Mouse (Mus musculus) embryonic facial prominence, embryonic 15.5 days (tissue): ENCODE data around the gene Gm4450. TPM values are rescaled to one million over a fixed set of nuclear protein-coding genes. Genes with fewer than 3 reads are reported as not detected.
A peak's percentile ranks its signal among the peaks of the same experiment; 100 is the strongest.
"Not testable (repeated sequence)": the region's sequence is repeated elsewhere in the genome, so short reads cannot be mapped to it uniquely, and the experiment has no call there.

Experiments used
- ATAC-seq: fragments of 200-750 bp; cut with Nextera tagmentation; 2 replicates; pipeline ENCODE4 v1.8.0; 2017; ENCODE audit warnings: low read depth, moderate TSS enrichment; ENCODE audit not compliant: insufficient number of reproducible peaks, low FRiP score, low TSS enrichment
- H3K27ac ChIP-seq: fragments of 300-500 bp; sonication (generic); replicated peaks from 2 replicates; pipeline ENCODE4 v1.5.1; 2015; ENCODE audit warnings: mild to moderate bottlenecking, inconsistent platforms
- H3K27me3 ChIP-seq: fragments of 300-500 bp; sonication (generic); 2 replicates; pipeline ENCODE4 v1.6.1; 2015; ENCODE audit warnings: inconsistent platforms
- H3K36me3 ChIP-seq: fragments of 300-500 bp; sonication (generic); 2 replicates; pipeline ENCODE4 v1.6.1; 2015; ENCODE audit warnings: mild to moderate bottlenecking, inconsistent platforms
- H3K4me1 ChIP-seq: fragments of 300-500 bp; sonication (generic); 2 replicates; pipeline ENCODE4 v1.6.1; 2015; ENCODE audit warnings: inconsistent platforms
- H3K4me2 ChIP-seq: fragments of 300-500 bp; sonication (generic); replicated peaks from 2 replicates; pipeline ENCODE4 v1.6.1; 2015; ENCODE audit warnings: mild to moderate bottlenecking, inconsistent platforms
- H3K4me3 ChIP-seq: fragments of 300-500 bp; sonication (generic); replicated peaks from 2 replicates; pipeline ENCODE4 v1.5.1; 2015; ENCODE audit warnings: mild to moderate bottlenecking, inconsistent platforms
- H3K9ac ChIP-seq: fragments of 300-500 bp; sonication (generic); 2 replicates; pipeline ENCODE4 v1.6.1; 2015; ENCODE audit warnings: inconsistent platforms
- H3K9me3 ChIP-seq: fragments of 300-500 bp; sonication (generic); replicated peaks from 2 replicates; pipeline ENCODE4 v1.6.1; 2016; ENCODE audit warnings: inconsistent platforms
- WGBS: fragments of 180-500 bp; shearing (Covaris S2); methylation state at CpG from one replicate; pipeline ENCODE4 v1.1.7; 2015; 5-methylcytosine and 5-hydroxymethylcytosine counted together
- polyA plus RNA-seq: library from polyadenylated mRNA; unstranded; fragments of >200 nt; fragmentation: Nextera tagmentation; extraction: Ambion mirVana; gene quantifications from 2 replicates; pipeline ENCODE4 v1.2.1, GENCODE M21; 2015

Gene Gm4450
- polyA plus RNA-seq, 1 experiment from 2014 or later = not detected

- no peaks in the 10 kb centered on the region for H3K9me3 ChIP-seq
- whole genome bisulfite sequencing = 81% methylated on average over 5 of the region's 5 CpGs
- peaks cover 6% of the 10 kb centered on the region; the same call in 1 of the 2 replicates for H3K4me1 ChIP-seq
- no peaks in the 10 kb centered on the region for H3K36me3 ChIP-seq
- no peak overlapping the region for H3K4me3 ChIP-seq
- ATAC-seq = no peak
- no peak overlapping the region for H3K4me2 ChIP-seq
- H3K27ac ChIP-seq = no peak overlapping the region
- no peak overlapping the region for H3K9ac ChIP-seq
- no peaks in the 10 kb centered on the region for H3K27me3 ChIP-seq
These were observed 40.3 kb downstream of the Gm4450 start for GRCm38 (mm10) chr3:98416426-98417250.

DNA sequence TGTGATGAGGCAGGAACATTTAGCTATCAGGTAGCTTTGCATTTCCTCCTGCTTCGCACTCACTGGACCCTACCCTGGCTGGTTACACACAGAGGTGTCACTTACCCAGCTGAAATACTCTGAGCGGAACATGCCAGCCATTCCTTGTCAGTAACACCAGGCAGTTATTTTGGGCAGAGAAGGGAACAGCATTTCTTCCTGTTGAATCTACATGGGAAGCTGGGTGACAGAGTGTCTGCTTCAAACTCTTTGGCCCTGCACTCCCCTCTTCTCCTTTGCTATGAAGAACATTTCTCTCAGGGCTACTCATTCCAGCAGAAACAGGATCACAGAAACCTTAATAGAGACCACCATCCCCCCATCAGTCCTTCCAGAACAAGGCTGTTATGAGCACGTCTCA lies 42.6 kb downstream of the Gm4450 start:
- Histone ChIP-seq H3K4me1 (peaks cover 6% of the 10 kb centered on the region; the same call in 1 of the 2 replicates), H3K27me3 (no peaks in the 10 kb centered on the region), H3K4me3 (no peak overlapping the region), H3K36me3 (no peaks in the 10 kb centered on the region), H3K9me3 (no peaks in the 10 kb centered on the region), H3K9ac (no peak overlapping the region), H3K27ac (no peak overlapping the region), H3K4me2 (no peak overlapping the region)
- 77% methylated on average over 3 of the region's 3 CpGs for WGBS
- ATAC-seq = no peak

GRCm38 (mm10) chr3:98413733-98414132 lies 43.2 kb downstream of the Gm4450 start:
- 77% methylated on average over 2 of the region's 2 CpGs for WGBS
- ATAC-seq = no peak
- no peak overlapping the region for H3K9ac ChIP-seq
- H3K36me3 ChIP-seq = no peaks in the 10 kb centered on the region
- no peaks in the 10 kb centered on the region for H3K27me3 ChIP-seq
- H3K4me2 ChIP-seq = no peak overlapping the region
- peaks cover 6% of the 10 kb centered on the region; the same call in 1 of the 2 replicates for H3K4me1 ChIP-seq
- H3K4me3 ChIP-seq = no peak overlapping the region
- no peaks in the 10 kb centered on the region for H3K9me3 ChIP-seq
- no peak overlapping the region for H3K27ac ChIP-seq

GRCm38 (mm10) chr3:98410619-98411580 lies 46.0 kb downstream of the Gm4450 start:
- H3K4me3 ChIP-seq, H3K9me3 ChIP-seq, H3K4me2 ChIP-seq, H3K9ac ChIP-seq, H3K27me3 ChIP-seq, H3K27ac ChIP-seq, H3K4me1 ChIP-seq, H3K36me3 ChIP-seq: not testable (repeated sequence)
- WGBS = 89% methylated on average over 17 of the region's 27 CpGs
- ATAC-seq = peak; percentile 71; the same call in 1 of the 2 replicates

GRCm38 (mm10) chr3:98407261-98407780 lies 49.6 kb downstream of the Gm4450 start:
- not testable (repeated sequence) for H3K4me3 ChIP-seq, H3K9ac ChIP-seq, ATAC-seq, H3K27ac ChIP-seq, H3K9me3 ChIP-seq, H3K4me1 ChIP-seq, H3K4me2 ChIP-seq, H3K27me3 ChIP-seq, H3K36me3 ChIP-seq
- WGBS = 65% methylated on average over 5 of the region's 5 CpGs

GRCm38 (mm10) chr3:98406569-98407144 lies 50.3 kb downstream of the Gm4450 start:
- not testable (repeated sequence) for H3K36me3 ChIP-seq, H3K9ac ChIP-seq, H3K4me3 ChIP-seq, H3K4me1 ChIP-seq, H3K4me2 ChIP-seq, H3K27ac ChIP-seq, ATAC-seq, H3K27me3 ChIP-seq, H3K9me3 ChIP-seq
- 58% methylated on average over 12 of the region's 12 CpGs for WGBS

DNA sequence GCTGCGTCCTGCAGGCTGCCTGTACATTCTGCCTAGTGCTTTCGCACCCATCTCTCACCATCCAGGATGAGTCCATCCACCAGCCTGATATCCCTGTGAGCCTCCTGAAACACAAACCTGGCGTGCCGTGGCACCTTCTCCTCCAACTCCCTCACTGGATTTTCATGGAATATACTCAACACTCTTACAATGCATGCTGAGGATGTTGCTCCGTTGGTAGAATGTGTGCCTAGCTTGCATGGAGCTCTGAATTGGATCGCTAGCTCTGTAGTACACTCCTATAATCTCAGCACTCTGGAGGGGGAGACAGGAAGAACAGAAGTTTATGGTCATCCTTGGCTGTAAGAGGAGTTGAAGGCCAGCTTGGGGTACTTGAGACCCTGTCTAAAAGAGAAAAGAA lies 51.0 kb downstream of the Gm4450 start:
- not testable (repeated sequence) for H3K9me3 ChIP-seq, H3K4me2 ChIP-seq, H3K27me3 ChIP-seq, H3K9ac ChIP-seq, H3K4me1 ChIP-seq, H3K27ac ChIP-seq, ATAC-seq, H3K4me3 ChIP-seq, H3K36me3 ChIP-seq
- WGBS = 86% methylated on average over 6 of the region's 6 CpGs

DNA sequence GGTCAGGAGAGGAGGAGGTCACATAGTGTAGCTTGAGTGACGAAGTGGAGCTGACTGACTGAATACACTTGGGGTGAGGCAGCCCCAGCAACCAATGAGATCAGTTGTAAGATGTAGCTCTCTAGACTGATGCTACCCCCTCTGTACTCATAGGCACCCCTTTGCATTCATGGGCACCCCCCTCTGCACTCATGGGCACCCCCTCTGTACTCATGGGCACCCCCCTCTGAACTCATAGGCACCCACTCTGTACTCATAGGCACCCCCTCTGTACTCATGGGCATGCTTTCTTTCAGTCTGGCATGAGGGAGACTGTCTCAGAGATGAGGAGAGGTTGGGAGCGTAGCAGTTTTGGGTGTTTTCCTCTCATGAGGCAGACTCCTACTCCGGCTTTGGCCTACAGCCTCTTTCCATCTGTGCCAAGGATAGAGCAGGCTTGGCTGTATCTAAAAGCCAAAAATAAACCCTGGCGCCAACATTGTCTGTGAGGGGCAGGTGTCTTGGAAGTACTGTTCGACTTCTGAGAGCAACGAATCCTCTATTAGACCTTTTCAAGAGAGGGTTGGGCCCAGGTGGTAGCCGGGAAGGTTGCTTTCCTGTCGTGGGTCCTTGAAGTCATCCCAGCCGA lies 52.5 kb downstream of the Gm4450 start:
- H3K36me3 ChIP-seq, H3K27ac ChIP-seq, ATAC-seq, H3K9me3 ChIP-seq, H3K27me3 ChIP-seq, H3K4me3 ChIP-seq, H3K9ac ChIP-seq, H3K4me2 ChIP-seq, H3K4me1 ChIP-seq: not testable (repeated sequence)
- 90% methylated on average over 9 of the region's 9 CpGs for WGBS

Other genes starting within 250 kb of the Gm4450 start
- gene Reg4, start 235.0 kb downstream of the Gm4450 start, polyA plus RNA-seq = not detected in 2 replicates
- gene Hmgcs2, start 176.7 kb downstream of the Gm4450 start, polyA plus RNA-seq = 4.9 and 6.4 TPM in 2 replicates
- 191 and 194 TPM in 2 replicates for gene Phgdh, start 117.1 kb downstream of the Gm4450 start, polyA plus RNA-seq
- 5.6 and 6.0 TPM in 2 replicates for gene Zfp697, start 74.7 kb downstream of the Gm4450 start, polyA plus RNA-seq
- gene Hsd3b4, start 53.4 kb upstream of the Gm4450 start, polyA plus RNA-seq = not detected in 2 replicates
- gene Gm10681, start 131.7 kb upstream of the Gm4450 start, polyA plus RNA-seq = not detected in 2 replicates
- gene Hsd3b5, start 173.1 kb upstream of the Gm4450 start, polyA plus RNA-seq = not detected in 2 replicates